Mouse (Mus musculus) heart, embryonic 14.5 days (tissue): ENCODE data around the gene Fgfr2. TPM values are rescaled to one million over a fixed set of nuclear protein-coding genes. Genes with fewer than 3 reads are reported as not detected.
A peak's percentile ranks its signal among the peaks of the same experiment; 100 is the strongest.

Experiments used
- ATAC-seq: fragments of 200-750 bp; cut with Nextera tagmentation; 2 replicates; pipeline ENCODE4 v1.8.0; 2017; ENCODE audit warnings: low read depth, moderate TSS enrichment; ENCODE audit not compliant: insufficient number of reproducible peaks, insufficient read depth, low FRiP score
- H3K27ac ChIP-seq, 2 experiments: fragments of 200-500 bp in 1 of 2; fragments of 300-500 bp in 1 of 2; sonication (generic) in 1 of 2; replicated peaks in 1 of 2; 2 replicates each; pipeline ENCODE4 v1.5.1; 2012 to 2014; ENCODE audit warnings: low read depth in 2 of 2, low read length in 2 of 2, control low read depth in 1 of 2, mild to moderate bottlenecking in 1 of 2, mixed read lengths in 1 of 2; ENCODE audit not compliant: control insufficient read depth in 1 of 2, insufficient read depth in 1 of 2
- H3K27me3 ChIP-seq: fragments of 300-500 bp; sonication (generic); 2 replicates; pipeline ENCODE4 v1.6.1; 2014; ENCODE audit warnings: mild to moderate bottlenecking, low read length, control low read depth; ENCODE audit not compliant: control insufficient read depth, insufficient read depth
- H3K36me3 ChIP-seq: fragments of 300-500 bp; sonication (generic); 2 replicates; pipeline ENCODE4 v1.6.1; 2014; ENCODE audit warnings: mild to moderate bottlenecking, control low read depth, low read length, mixed read lengths; ENCODE audit not compliant: control insufficient read depth, insufficient read depth
- H3K4me1 ChIP-seq, 2 experiments: fragments of 200-500 bp in 1 of 2; fragments of 300-500 bp in 1 of 2; sonication (generic) in 1 of 2; 2 replicates each; pipeline ENCODE4 v1.6.1; 2012 to 2014; ENCODE audit warnings: low read length in 2 of 2, control low read depth in 1 of 2, mixed read lengths in 1 of 2; ENCODE audit not compliant: control insufficient read depth in 2 of 2, insufficient read depth in 2 of 2
- H3K4me2 ChIP-seq: fragments of 300-500 bp; sonication (generic); 2 replicates; pipeline ENCODE4 v1.6.1; 2014; ENCODE audit warnings: mild to moderate bottlenecking, low read length
- H3K4me3 ChIP-seq, 2 experiments: fragments of 200-500 bp in 1 of 2; fragments of 300-500 bp in 1 of 2; sonication (generic) in 1 of 2; 2 replicates each; pipeline ENCODE4 v1.5.1; 2012 to 2014; ENCODE audit warnings: low read length in 2 of 2, mild to moderate bottlenecking in 2 of 2, control low read depth in 1 of 2, low read depth in 1 of 2, moderate library complexity in 1 of 2; ENCODE audit not compliant: control insufficient read depth in 1 of 2, insufficient read depth in 1 of 2
- H3K9ac ChIP-seq: fragments of 300-500 bp; sonication (generic); 2 replicates; pipeline ENCODE4 v1.6.1; 2014; ENCODE audit warnings: mild to moderate bottlenecking, low read length
- H3K9me3 ChIP-seq: fragments of 300-500 bp; sonication (generic); 2 replicates; pipeline ENCODE4 v1.6.1; 2016; ENCODE audit warnings: low read length, control low read depth; ENCODE audit not compliant: control insufficient read depth
- WGBS: fragments of 180-500 bp; shearing (Covaris S2); extraction: QIAGEN DNeasy Blood & Tissue Kit; methylation state at CpG from one replicate; pipeline ENCODE4 v1.1.7; 2014; 5-methylcytosine and 5-hydroxymethylcytosine counted together
- polyA plus RNA-seq: library from polyadenylated mRNA; unstranded; fragments of >200 nt; fragmentation: Nextera tagmentation; extraction: Ambion mirVana; gene quantifications from 2 replicates; pipeline ENCODE4 v1.2.1, GENCODE M21; 2014

Fgfr2 gene
- polyA plus RNA-seq, 1 experiment from 2014 or later: 22.4 TPM

GRCm38 (mm10) chr7:132921971-132922370 is 201.2 kb downstream of the Fgfr2 start:
- Histone ChIP-seq H3K4me3 (no peak overlapping the region), H3K9ac (no peak overlapping the region), H3K4me1 (no peaks in the 10 kb centered on the region), H3K9me3 (no peaks in the 10 kb centered on the region), H3K27ac (no peak overlapping the region), H3K27me3 (no peaks in the 10 kb centered on the region), H3K36me3 (no peaks in the 10 kb centered on the region), H3K4me2 (no peak overlapping the region)
- 38% methylated on average over 3 of the region's 3 CpGs for WGBS
- ATAC-seq: no peak

GRCm38 (mm10) chr7:132903796-132904195 is 219.4 kb downstream of the Fgfr2 start:
- no peak overlapping the region for H3K4me2 ChIP-seq
- H3K27me3 ChIP-seq: no peaks in the 10 kb centered on the region
- no peaks in the 10 kb centered on the region for H3K36me3 ChIP-seq
- H3K4me1 ChIP-seq: peaks cover 9 to 20% of the 10 kb centered on the region in 2 experiments
- ATAC-seq: no peak
- H3K9ac ChIP-seq: no peak overlapping the region
- no peaks in the 10 kb centered on the region for H3K9me3 ChIP-seq
- H3K4me3 ChIP-seq: no peak overlapping the region
- no peak overlapping the region for H3K27ac ChIP-seq
- WGBS: 72% methylated on average over 3 of the region's 3 CpGs

- H3K9me3 ChIP-seq: 0 out of 2 replicates have a peak, but pooled peaks cover 4% of the 10 kb centered on the region
- WGBS: 15% methylated on average over 2 of the region's 2 CpGs
- no peak overlapping the region for H3K4me2 ChIP-seq
- no peak overlapping the region for H3K4me3 ChIP-seq
- H3K27me3 ChIP-seq: no peaks in the 10 kb centered on the region
- no peaks in the 10 kb centered on the region for H3K36me3 ChIP-seq
- H3K4me1 ChIP-seq: peaks cover 12 to 28% of the 10 kb centered on the region in 2 experiments
- ATAC-seq: peak; percentile 67
- H3K9ac ChIP-seq: no peak overlapping the region
- peak overlapping the region; percentile 71 to 76 for H3K27ac ChIP-seq
Measured at GRCm38 (mm10) chr7:132900826-132901531, 222.2 kb downstream of the Fgfr2 start.

GRCm38 (mm10) chr7:132898234-132898633 is 224.9 kb downstream of the Fgfr2 start:
- 76% methylated on average over 2 of the region's 2 CpGs for WGBS
- no peak overlapping the region for H3K4me2 ChIP-seq
- 0 out of 2 replicates have a peak, but pooled peaks cover 4% of the 10 kb centered on the region for H3K9me3 ChIP-seq
- no peak overlapping the region for H3K4me3 ChIP-seq
- no peak overlapping the region for H3K9ac ChIP-seq
- H3K27me3 ChIP-seq: no peaks in the 10 kb centered on the region
- no peak for ATAC-seq
- peaks cover 24 to 42% of the 10 kb centered on the region in 2 experiments for H3K4me1 ChIP-seq
- no peaks in the 10 kb centered on the region for H3K36me3 ChIP-seq
- no peak overlapping the region for H3K27ac ChIP-seq

GRCm38 (mm10) chr7:132897258-132897657 is 225.9 kb downstream of the Fgfr2 start:
- H3K27ac ChIP-seq: no peak overlapping the region
- no peak overlapping the region for H3K4me3 ChIP-seq
- 84% methylated on average over 10 of the region's 10 CpGs for WGBS
- H3K36me3 ChIP-seq: no peaks in the 10 kb centered on the region
- no peak overlapping the region for H3K4me2 ChIP-seq
- no peaks in the 10 kb centered on the region for H3K27me3 ChIP-seq
- ATAC-seq: no peak
- H3K4me1 ChIP-seq: peaks cover 24 to 42% of the 10 kb centered on the region in 2 experiments
- 0 out of 2 replicates have a peak, but pooled peaks cover 4% of the 10 kb centered on the region for H3K9me3 ChIP-seq
- H3K9ac ChIP-seq: no peak overlapping the region

- Histone ChIP-seq H3K27me3 (no peaks in the 10 kb centered on the region), H3K27ac (peak overlapping the region; percentile 73 to 77), H3K4me1 (peaks cover 23 to 35% of the 10 kb centered on the region in 2 experiments), H3K4me3 (no peak overlapping the region), H3K9ac (no peak overlapping the region), H3K4me2 (no peak overlapping the region; the same call in 1 of the 2 replicates), H3K9me3 (0 out of 2 replicates have a peak, but pooled peaks cover 4% of the 10 kb centered on the region), H3K36me3 (no peaks in the 10 kb centered on the region)
- WGBS: 58% methylated on average over 9 of the region's 9 CpGs
- ATAC-seq: no peak
Measured at GRCm38 (mm10) chr7:132896206-132896815, 226.8 kb downstream of the Fgfr2 start.

- WGBS: 35% methylated on average over 7 of the region's 7 CpGs
- no peak overlapping the region for H3K4me2 ChIP-seq
- H3K4me3 ChIP-seq: no peak overlapping the region
- peak overlapping the region; percentile 73 to 77 for H3K27ac ChIP-seq
- H3K9ac ChIP-seq: no peak overlapping the region
- H3K36me3 ChIP-seq: no peaks in the 10 kb centered on the region
- peaks cover 15 to 22% of the 10 kb centered on the region in 2 experiments for H3K4me1 ChIP-seq
- no peaks in the 10 kb centered on the region for H3K27me3 ChIP-seq
- ATAC-seq: no peak
- H3K9me3 ChIP-seq: 0 out of 2 replicates have a peak, but pooled peaks cover 4% of the 10 kb centered on the region
Measured at GRCm38 (mm10) chr7:132894841-132895555, 228.2 kb downstream of the Fgfr2 start.
